Mouse (Mus musculus): ENCODE results near the gene Nrip1.

DNA sequence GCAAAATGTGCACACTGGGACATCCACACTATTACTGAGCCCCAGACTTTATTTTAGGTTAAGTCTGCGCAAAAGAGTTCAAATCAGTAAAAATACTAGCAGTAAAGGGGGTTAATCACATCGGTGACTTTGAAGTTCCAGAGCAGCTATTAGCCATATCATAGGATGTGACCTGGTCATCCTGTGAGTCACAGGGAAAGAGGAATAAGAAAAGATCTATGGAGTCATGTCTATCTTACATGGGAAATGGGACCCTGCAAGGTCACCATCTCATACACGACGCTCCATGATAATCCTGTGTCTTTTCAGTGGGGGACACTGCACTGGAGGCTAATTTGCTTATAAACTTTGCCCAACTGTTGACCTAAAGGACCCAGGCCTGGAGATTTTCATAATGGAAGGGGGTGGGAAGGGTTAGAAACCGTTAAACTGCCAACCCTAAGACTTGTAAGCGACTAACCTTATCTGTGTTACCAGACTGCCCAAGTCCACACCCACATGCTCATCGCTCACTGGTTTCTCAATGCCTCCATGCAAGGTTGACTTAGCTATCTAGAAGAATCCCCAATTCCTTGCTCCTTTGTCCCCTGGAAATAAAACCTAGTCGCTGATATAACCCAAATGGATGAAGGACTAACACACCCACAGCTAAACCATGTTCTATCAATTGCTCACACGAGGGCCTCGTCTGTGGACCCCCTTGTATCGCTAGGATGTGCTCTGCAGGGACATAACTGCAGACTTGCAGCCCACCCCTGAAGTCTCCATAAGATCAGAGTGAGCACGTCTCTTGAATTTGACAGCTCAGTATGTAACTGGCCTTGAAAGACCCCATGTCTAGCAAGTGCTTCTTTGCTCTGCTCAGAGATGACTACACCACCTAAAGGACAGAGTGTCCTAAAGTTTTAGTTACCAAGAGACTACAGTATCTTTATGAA is 59.3 kb downstream of the Nrip1 start:
- no peak for TF ChIP-seq CTCF (IDR thresholded peaks at IDR 0.05; ENCODE audit: control insufficient read depth, insufficient read depth, insufficient read length)
- TF ChIP-seq CEBPB (IDR thresholded peaks at IDR 0.05; ENCODE audit: low read depth) = no peak
- TF ChIP-seq USF1 (IDR thresholded peaks at IDR 0.05; ENCODE audit: low read depth) = no peak
- TF ChIP-seq MAX (IDR thresholded peaks at IDR 0.05) = no peak
- no peak for TF ChIP-seq MYOD1 (IDR thresholded peaks at IDR 0.05; ENCODE audit: control insufficient read depth, insufficient read length, low read depth)
- TF ChIP-seq FOSL1 (IDR thresholded peaks at IDR 0.05; ENCODE audit: insufficient read depth, low read length, poor library complexity, severe bottlenecking) = no peak
- TF ChIP-seq MYOG (IDR thresholded peaks at IDR 0.05; ENCODE audit: control insufficient read depth, extremely low read depth, insufficient read length) = no peak
